Mouse (Mus musculus) C2C12 (cell line): ENCODE measurements around the gene Mapk11. TPM values are rescaled to one million over a fixed set of nuclear protein-coding genes. Genes with fewer than 3 reads are reported as not detected.
A peak's percentile ranks its signal among the peaks of the same experiment; 100 is the strongest.

Experiments
- H3K27me3 ChIP-seq: one replicate; pipeline ENCODE4 v1.6.1; 2011; ENCODE audit not compliant: control insufficient read depth, insufficient read depth, insufficient read length
- H3K36me3 ChIP-seq: one replicate; pipeline ENCODE4 v1.6.1; 2011; ENCODE audit not compliant: control insufficient read depth, insufficient read depth
- H3K4me3 ChIP-seq: one replicate; pipeline ENCODE4 v1.5.1; 2011; ENCODE audit warnings: mild to moderate bottlenecking, control low read depth; ENCODE audit not compliant: poor library complexity, insufficient read depth, severe bottlenecking
- H3K79me2 ChIP-seq: one replicate; pipeline ENCODE4 v1.6.1; 2011; ENCODE audit not compliant: control insufficient read depth, insufficient read depth
- H3K79me3 ChIP-seq: one replicate; pipeline ENCODE4 v1.6.1; 2011; ENCODE audit warnings: low read depth, control low read depth
- H3ac ChIP-seq: one replicate; pipeline ENCODE3; 2011; ENCODE audit warnings: low read depth; ENCODE audit not compliant: control insufficient read depth, insufficient read length
- CEBPB ChIP-seq: IDR thresholded peaks from one replicate; pipeline ENCODE4 v1.6.1; 2011; ENCODE audit warnings: low read depth, mild to moderate bottlenecking, control low read depth, moderate library complexity
- CTCF ChIP-seq: IDR thresholded peaks from one replicate; pipeline ENCODE4 v1.5.1; 2011; ENCODE audit not compliant: control insufficient read depth, insufficient read depth, insufficient read length
- FOSL1 ChIP-seq: IDR thresholded peaks from one replicate; pipeline ENCODE4 v1.8.0; 2011; ENCODE audit warnings: mild to moderate bottlenecking, low read length; ENCODE audit not compliant: poor library complexity, insufficient read depth, severe bottlenecking
- MAX ChIP-seq: IDR thresholded peaks from one replicate; pipeline ENCODE4 v1.6.1; 2011; ENCODE audit warnings: mild to moderate bottlenecking, control low read depth
- MYOD1 ChIP-seq: IDR thresholded peaks from one replicate; pipeline ENCODE4 v1.6.1; 2011; ENCODE audit warnings: low read depth; ENCODE audit not compliant: control insufficient read depth, insufficient read length
- MYOG ChIP-seq: IDR thresholded peaks from one replicate; pipeline ENCODE4 v1.6.1; 2011; ENCODE audit not compliant: control insufficient read depth, insufficient read length; ENCODE audit errors: extremely low read depth
- USF1 ChIP-seq: IDR thresholded peaks from one replicate; pipeline ENCODE4 v1.6.1; 2011; ENCODE audit warnings: low read depth, mild to moderate bottlenecking, control low read depth, moderate library complexity
- polyA plus RNA-seq: library from polyadenylated mRNA; unstranded; fragments of >200 nt; fragmentation: generic; extraction: Trizol; gene quantifications from one replicate; pipeline ENCODE4 v1.2.1, GENCODE M21; 2012; ENCODE audit warnings: missing spikeins

Gene Mapk11
- polyA plus RNA-seq, 1 experiment = 14.9 TPM

DNA sequence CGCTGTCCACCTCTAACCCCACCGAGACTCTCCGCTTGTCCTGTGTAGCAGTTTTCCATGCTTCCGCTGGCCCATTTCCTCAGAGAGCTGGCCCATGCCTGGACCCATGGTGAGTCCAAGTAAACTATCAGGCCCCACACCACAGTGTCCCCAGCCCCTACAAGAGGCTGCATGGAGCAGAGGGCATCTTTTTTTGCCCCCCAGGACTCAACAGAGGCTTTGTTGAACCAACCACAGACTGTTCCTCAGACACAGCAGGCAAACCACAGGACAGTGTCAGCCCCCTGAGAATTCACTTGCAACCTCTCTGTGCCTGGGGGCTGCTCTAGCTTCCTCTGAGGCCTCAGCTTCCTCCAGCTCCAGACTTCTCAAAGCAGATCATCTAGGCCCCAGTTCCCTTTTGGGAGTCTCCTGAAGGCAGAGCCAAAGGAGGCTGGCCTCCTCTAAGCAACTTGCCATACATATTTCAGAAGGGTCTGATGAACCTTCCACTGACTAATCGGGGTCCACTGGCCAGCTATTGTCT is 22.2 kb upstream of the Mapk11 start:
- Histone ChIP-seq H3K4me3 (no peak overlapping the region), H3K79me3 (peaks cover 81% of the 10 kb centered on the region), H3K27me3 (no peaks in the 10 kb centered on the region), H3K79me2 (peaks cover 100% of the 10 kb centered on the region), H3K36me3 (peaks cover 64% of the 10 kb centered on the region), H3ac (no peak overlapping the region)
- TF ChIP-seq MAX = no peak
- TF ChIP-seq MYOG = no peak
- no peak for TF ChIP-seq USF1
- TF ChIP-seq CEBPB = no peak
- no peak for TF ChIP-seq FOSL1
- no peak for TF ChIP-seq MYOD1
- no peak for TF ChIP-seq CTCF

GRCm38 (mm10) chr15:89170102-89170501 is 20.7 kb upstream of the Mapk11 start:
- H3K4me3 ChIP-seq = no peak overlapping the region
- peaks cover 69% of the 10 kb centered on the region for H3K36me3 ChIP-seq
- H3K79me3 ChIP-seq = peaks cover 66% of the 10 kb centered on the region
- TF ChIP-seq MYOD1 (no peak), FOSL1 (no peak), CTCF (no peak), MYOG (no peak), USF1 (no peak)
- no peaks in the 10 kb centered on the region for H3K27me3 ChIP-seq
- H3K79me2 ChIP-seq = peaks cover 90% of the 10 kb centered on the region
- no peak overlapping the region for H3ac ChIP-seq

DNA sequence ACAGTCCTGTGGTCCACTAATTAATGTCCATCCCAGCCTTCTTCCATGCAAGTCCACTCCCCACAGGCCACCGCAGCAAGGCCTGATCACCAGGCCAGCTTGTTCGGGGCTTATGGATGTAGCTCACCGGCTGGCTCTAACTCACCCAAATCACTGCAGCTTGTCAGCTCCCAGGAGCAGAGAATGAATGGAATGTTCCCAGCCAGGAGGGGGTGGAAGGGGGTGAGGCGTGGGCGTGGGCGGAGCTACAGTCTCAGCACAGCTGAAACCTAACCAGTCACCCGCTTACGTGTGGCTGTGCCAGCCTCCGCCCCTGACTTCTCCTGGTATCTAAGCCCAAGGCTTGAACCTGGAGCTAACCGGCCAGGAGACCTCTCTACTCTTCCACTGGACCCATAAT is 20.0 kb upstream of the Mapk11 start:
- TF ChIP-seq CEBPB = no peak
- TF ChIP-seq MAX = peak; percentile 60
- Histone ChIP-seq H3ac (peak overlapping the region; percentile 67), H3K79me2 (peaks cover 84% of the 10 kb centered on the region), H3K27me3 (no peaks in the 10 kb centered on the region), H3K36me3 (peaks cover 71% of the 10 kb centered on the region), H3K79me3 (peaks cover 60% of the 10 kb centered on the region), H3K4me3 (no peak overlapping the region)

GRCm38 (mm10) chr15:89168922-89169321 is 19.5 kb upstream of the Mapk11 start:
- TF ChIP-seq CEBPB = no peak
- TF ChIP-seq MAX = no peak
- no peak for TF ChIP-seq USF1
- no peak for TF ChIP-seq FOSL1
- no peak for TF ChIP-seq MYOD1
- TF ChIP-seq CTCF = no peak
- no peak for TF ChIP-seq MYOG
- H3K4me3 ChIP-seq = no peak overlapping the region
- H3K79me2 ChIP-seq = peaks cover 78% of the 10 kb centered on the region
- H3K27me3 ChIP-seq = no peaks in the 10 kb centered on the region
- peaks cover 71% of the 10 kb centered on the region for H3K36me3 ChIP-seq
- H3K79me3 ChIP-seq = peaks cover 55% of the 10 kb centered on the region
- H3ac ChIP-seq = peak overlapping the region; percentile 67

DNA sequence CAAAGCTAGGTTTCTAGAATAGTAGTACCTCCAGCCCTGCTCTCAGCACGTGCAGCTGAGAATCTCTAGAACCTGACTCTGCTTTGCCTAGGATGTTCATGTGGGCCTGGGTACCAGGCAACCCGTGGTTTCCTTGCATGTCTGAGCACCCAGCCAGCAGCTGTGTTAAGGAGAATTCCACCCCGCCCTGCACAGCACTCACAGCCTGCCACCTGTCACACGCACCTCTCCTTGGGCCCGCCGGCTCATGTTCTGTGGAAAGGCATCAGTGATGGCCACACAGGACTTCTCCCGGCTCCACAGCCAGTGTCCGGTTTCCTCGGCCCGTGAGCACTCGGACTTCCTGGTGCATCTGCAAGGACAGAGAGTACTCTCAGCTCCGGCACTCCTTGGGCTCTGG is 16.1 kb upstream of the Mapk11 start:
- Histone ChIP-seq H3K79me2 (peaks cover 44% of the 10 kb centered on the region), H3K27me3 (no peaks in the 10 kb centered on the region), H3K79me3 (peaks cover 24% of the 10 kb centered on the region), H3ac (no peak overlapping the region), H3K36me3 (peaks cover 91% of the 10 kb centered on the region), H3K4me3 (no peak overlapping the region)
- no peak for TF ChIP-seq CTCF
- no peak for TF ChIP-seq MAX
- no peak for TF ChIP-seq FOSL1
- no peak for TF ChIP-seq CEBPB
- no peak for TF ChIP-seq MYOD1
- no peak for TF ChIP-seq MYOG
- no peak for TF ChIP-seq USF1

- Histone ChIP-seq H3K4me3 (no peak overlapping the region), H3K79me2 (peaks cover 3% of the 10 kb centered on the region), H3ac (no peak overlapping the region), H3K27me3 (no peaks in the 10 kb centered on the region), H3K36me3 (peaks cover 94% of the 10 kb centered on the region), H3K79me3 (no peaks in the 10 kb centered on the region)
- TF ChIP-seq MYOD1 (no peak), CEBPB (no peak), USF1 (no peak), CTCF (no peak), FOSL1 (no peak), MAX (no peak), MYOG (no peak)
Measured at GRCm38 (mm10) chr15:89161397-89161796, 12.0 kb upstream of the Mapk11 start.
